Mouse (Mus musculus) cerebellum, adult 11 months (tissue): Measurements from ENCODE around the gene Bet1l.
"Not testable (repeated sequence)": the region's sequence is repeated elsewhere in the genome, so short reads cannot be mapped to it uniquely, and the experiment has no call there.

Experiments used
- DNase-seq: peaks from one replicate; pipeline ENCODE4 v3.0.0; 2022

The Bet1l gene

DNA sequence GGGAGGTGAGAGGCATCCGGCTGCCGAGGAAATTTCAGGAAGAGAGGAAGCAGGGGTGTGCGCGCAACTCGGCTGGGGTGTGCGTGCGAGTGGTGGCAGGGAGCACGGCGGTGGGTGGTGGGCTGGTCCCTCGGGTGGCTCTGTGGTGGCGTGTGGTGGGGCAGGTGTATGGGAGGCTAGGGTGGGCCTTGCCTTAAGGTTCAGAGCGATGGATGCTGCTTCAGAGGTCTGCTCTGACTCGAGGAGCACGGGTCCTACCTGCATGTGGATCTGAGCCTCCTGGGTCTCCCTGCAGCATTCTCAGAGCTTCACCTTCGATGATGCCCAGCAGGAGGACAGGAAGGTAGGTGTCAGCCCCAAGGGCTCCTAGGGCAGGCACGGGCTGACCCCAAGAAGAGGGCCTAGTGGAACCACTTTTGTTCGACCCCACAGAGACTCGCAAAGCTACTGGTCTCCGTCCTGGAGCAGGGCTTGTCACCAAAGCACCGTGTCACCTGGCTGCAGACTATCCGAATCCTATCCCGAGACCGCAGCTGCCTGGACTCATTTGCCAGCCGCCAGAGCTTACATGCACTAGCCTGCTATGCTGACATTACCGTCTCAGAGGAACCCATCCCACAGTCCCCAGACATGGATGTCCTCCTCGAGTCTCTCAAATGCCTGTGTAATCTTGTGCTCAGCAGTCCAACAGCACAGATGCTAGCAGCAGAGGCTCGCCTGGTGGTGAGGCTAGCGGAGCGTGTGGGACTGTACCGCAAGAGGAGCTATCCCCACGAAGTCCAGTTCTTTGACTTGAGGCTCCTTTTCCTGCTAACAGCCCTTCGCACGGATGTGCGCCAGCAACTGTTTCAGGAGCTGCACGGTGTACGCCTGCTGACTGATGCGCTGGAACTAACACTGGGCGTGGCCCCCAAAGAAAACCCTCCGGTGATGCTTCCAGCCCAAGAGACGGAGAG lies at the start of gene Bet1l:
Bet1l (minus strand) TSS at position 28 of the 956 bp plus-strand sequence.
- DNase-seq = no peak

DNA sequence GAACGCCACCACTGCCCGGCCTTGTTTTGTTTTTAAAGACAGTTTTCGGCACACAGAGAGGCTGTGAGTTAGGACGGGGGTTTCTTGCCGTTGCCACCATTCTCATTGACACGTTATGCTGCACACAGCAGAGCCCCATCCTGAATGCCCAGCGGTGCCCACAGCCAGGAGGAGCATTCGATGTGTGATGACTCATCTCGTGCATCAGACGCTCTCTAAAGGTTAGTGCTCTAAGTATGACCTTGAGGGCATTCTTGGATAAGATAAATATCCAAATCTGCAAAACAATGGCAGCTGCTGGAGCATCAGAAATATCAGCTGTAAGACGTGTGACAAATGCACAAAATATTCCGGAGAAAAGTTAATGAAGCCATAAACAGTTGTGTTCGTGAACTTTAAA lies 49.8 kb upstream of the Bet1l start:
- DNase-seq = no peak

DNA sequence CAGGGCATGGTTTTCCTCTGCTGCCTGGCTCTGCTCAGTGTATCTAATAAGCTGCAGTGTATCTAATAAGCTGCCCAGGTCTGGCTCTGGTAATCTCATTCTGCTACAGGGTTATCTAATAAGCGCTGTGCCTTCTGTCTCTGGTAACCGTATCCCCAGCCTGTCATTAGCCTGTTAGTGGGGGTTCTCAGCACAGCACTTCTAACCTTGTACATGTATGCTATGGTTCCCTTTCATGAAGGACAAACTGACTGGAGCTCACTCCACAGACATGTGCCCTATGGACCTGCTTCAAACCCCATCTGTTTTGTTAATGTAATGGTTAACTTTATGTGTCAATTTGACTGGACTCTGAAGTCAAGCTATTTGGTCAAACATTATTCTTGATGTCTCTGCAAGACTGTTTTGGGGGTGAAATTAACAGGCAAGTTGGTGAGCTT lies 48.3 kb upstream of the Bet1l start:
- no peak for DNase-seq

DNA sequence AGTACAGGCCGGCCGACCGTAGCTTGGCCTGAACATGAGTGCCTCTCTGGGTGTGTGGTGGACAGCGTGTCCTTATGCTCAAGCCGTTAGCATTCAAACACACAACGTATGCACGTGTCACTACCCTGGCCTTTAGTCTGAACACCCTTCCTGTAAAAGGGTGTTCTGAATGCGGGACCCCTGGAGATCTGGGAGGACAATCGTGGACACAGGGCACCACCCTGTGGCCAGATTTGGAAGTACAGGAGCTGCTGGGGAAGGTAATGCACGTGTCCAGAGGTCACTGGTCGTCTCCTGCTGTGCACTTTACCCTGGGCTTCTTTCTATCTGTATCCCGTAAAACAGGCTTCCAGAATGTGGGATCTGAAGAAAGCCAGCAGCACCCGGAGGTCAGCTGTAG lies 45.8 kb upstream of the Bet1l start:
- DNase-seq = peak; percentile 63

DNA sequence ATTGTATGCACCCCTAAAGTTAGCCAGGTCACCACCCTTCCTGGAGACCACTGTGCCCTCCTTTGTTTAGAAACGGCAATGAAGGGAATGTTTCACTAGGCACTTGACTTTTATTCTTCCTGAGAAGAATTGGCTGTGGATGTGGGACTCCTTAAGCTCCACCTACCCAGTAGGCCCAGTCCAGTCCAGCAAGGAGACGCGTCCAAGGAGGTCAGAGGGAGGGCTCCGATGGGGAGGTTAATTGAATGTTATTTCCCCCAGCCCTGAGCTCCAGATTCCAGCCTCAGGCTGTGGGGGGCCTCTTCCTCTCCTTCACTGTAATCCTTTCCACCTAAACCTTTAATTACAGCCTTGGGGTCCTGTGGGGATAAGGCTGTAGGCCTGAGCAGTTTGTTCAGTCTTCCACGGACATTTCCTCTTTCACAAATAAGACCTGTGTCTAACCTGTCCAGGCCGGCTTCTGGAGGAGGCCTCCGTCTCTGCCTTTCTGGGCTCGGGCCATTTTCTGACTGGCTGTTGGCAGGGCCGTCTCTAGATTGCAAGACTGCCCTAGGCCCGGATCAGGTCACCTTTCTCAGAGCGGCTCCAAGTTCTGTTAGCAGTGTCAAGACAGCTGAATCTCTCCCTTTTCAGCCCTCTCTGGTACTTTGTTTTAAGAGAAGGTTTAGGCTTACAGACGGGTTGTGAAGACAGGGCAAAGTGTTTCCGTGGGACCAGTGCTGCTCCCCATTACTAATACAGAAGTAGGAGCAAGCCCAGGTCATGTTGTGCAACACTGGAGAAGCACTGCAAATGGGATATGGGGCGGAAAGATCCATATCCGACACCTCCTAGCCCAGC lies 44.9 kb upstream of the Bet1l start:
- DNase-seq = no peak

DNA sequence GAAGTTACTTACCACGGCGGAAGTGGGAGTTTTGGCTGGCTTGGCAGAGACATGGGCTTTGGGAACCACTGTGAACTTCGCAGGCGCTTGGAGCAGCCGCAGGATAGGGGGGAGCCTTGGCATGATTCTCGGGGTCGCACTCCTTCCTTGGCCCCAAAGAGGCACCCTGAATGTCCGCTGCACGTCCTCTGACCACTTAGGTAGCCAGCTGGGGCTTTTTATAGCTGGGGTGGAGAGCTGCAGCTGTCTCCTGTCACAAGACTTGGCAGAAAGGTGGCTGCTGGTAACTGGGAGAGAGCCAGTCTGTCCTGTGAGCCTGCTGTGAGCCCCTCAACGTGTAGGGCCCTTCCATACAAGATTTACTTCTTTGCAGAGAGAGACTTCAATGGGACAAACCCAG lies 42.8 kb upstream of the Bet1l start, which contains the start of gene Cox8b:
Cox8b (minus strand) TSS at position 227 of the 400 bp plus-strand sequence.
- DNase-seq = no peak

DNA sequence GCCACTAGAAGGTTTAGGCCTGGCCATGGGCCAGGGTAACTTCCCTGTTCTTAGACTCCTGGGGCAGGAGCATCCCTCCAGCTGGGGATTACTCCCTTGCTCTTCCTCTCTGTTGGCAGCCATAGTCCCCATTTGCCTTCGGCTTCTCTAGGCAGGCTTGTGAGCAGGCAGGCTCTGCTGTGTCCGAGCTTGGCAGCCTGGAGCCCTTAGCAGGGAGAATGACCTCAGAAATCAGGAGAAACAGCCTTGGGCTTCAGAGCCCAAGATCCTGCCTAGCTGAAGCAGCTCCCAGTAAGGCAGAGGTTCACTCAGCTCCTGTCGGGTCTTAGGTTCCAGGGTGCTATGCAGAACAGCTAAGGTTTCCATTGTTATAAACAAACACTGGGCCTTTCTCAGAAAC lies 41.7 kb upstream of the Bet1l start:
- no peak for DNase-seq

DNA sequence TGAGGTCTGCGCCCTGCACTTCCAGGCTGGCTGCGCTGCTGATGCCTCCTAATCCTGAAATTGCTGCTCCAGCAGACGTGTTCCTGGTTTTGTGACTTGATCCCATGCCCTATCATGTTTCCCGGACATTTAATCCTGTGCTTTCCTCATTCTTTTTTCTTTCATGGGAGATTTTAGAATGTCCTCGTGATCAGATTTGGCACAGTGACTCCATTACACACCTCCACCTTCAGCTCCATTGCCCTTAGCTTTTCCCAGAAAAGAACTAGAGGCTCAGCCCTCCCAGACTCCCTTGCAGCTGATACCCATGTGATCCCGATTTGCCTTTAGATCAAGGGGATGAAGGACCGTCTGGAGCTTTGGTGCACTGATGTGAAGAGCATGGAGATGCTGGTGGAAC lies 40.5 kb upstream of the Bet1l start:
- no peak for DNase-seq

DNA sequence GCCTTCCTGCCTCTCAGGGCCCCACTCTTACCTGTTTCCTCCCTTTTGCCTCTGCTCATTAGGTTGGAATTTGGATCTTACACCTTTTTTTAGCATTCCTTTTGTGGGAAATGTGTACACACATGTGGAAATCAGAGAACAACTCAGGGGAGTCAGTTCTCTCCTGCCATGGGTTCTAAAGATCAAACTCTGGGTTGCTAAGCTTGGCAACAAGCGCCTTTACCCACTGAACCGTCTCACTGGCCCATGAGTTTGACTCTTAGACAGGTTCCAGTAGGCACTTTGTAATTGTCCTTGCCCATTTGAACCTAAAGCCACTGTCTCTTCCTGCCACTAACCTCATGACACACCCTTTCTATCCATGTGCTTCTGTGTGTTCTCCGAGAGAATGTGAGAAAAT lies 37.2 kb upstream of the Bet1l start:
- DNase-seq = no peak

DNA sequence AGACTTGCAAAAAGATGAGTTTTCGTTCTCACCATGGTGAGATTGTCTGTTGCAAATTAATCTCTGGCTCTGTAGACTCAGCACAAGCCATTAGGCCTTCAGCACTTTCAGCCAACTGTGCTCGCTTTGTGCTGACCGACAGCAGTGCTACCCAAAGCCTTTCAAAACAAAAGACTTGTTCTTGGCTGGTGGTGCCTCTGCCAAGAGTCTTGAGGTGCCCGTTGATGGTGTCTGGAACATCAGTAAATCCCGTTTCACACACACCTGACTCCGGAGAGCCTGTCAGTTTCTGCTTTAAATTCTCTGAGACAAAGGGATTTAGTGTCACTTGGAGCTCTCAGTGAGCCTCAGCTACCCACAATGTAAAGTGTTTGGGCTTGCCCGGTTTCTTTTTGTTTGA lies 36.7 kb upstream of the Bet1l start:
- no peak for DNase-seq

DNA sequence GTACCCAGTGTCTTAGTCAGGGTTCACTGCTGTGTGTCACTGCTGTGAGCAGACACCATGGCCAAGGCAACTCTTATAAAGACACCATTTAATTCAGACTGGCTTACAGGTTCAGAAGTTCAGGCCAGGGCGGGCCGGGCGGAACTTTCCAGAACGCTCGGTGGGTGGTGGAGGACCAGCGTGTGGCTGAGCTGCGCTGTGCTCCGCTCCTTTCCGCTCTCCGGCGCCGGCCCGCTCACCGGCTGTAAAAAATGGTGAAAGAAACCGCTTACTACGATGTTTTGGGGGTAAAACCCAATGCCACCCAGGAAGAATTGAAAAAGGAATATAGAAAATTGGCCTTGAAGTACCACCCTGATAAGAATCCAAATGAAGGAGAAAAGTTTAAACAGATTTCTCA lies 33.3 kb upstream of the Bet1l start:
- not testable (repeated sequence) for DNase-seq

DNA sequence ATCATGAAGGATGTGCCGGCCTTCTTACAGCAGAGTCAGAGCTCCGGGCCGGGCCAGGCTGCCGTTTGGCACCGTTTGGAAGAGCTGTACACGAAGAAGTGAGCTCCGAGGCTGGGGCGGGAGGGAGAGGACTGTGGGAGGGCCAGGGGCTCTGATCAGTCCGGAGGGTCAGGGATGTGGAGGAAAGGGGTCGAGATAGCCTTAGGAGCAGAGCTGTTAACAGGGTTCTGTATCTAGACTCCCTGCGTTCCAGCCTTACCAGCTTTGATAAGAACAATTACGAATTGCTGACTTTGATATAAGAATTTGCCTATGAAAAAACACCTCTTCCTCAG lies 25.1 kb upstream of the Bet1l start:
- DNase-seq = no peak

DNA sequence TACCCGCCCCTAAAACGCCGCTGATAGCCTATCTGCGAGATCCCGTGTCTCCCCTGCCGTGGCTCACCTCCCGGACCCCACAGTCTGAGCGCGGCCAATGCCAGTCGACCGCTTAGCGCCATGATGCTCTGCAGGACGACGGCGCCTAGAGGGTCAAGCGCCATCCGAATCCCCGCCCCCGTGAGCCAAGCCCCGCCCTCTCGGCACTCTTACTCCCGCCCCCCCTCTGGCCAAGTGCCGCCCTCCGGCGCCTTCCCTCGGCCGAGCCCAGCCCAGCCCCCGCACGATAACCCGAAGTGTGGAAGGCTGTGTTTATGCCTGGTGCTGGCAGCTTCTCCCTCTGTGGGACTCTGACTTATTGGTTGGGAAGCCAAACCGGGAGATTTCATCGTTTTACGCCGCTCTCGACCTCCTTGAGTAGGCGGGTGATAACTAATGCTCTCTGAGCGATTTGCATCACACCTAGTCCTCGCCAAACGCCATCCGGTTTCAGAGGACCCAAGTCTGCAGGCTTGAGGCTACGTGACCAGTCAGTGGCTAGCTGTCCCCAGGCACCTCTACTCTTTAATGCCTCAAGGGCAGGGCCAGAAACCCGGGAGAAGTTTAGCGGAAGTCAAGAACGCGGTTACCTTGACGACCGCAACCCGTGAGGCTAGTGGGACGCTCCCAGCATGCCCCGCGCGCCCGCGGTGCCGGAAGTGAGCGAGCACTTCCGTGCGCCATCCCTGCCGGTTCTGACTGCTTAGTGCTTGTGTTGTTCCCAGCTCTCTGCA lies 24.5 kb upstream of the Bet1l start, which contains the start of the genes Psmd13 and Sirt3:
Psmd13 (plus strand) TSS at position 273 of the 773 bp plus-strand sequence.
Sirt3 (minus strand) TSS at position 614 of the 773 bp plus-strand sequence.
- DNase-seq = peak; percentile 87

DNA sequence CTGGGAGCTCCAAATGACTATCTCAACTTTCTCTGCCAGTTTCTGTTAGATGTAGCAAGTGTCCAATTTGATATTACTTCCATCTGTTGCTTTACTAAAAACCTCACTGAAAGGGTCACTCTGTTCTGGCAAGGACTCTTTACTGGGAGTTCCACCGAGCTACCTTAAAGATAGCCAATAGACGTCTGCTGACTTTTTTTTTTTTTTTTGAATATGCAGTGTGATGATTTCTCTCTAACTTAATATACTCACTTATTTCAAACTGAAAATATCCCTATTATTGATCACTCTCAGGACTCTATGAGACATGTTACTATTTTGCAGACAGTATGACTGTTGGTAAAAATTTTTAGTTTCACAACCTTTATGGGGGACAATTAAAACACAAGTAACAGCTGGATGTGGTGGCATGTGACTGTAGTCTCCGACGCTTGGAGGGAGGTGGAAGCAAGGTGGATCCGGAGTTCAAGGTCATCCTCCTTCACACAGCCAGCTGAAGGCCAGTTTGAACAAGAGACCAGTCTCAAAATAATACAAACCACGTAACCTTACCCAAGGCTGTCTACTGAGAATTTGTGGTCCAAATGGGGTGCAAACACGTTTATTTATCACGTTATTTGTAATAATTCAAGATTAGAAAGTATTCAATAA lies 23.6 kb upstream of the Bet1l start:
- no peak for DNase-seq

DNA sequence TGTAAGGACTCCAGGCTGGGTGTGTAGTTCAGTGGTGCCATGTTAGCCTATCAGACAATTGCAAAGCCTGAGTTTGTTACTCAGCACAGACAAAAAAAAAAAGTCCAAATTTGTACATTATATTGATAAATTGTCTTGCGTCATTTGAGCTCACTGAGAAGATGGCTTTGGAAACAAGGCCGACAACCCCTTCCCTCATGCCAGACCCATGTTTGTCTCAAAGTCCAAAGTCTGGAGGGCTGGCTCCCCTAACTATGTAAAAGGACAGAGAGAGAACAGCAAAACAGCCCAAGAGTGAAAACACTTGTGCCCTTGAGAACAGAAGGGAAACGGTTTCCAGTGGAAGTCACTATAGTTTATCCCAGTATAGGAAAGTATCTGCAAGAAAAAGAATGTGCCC lies 23.0 kb upstream of the Bet1l start:
- no peak for DNase-seq

DNA sequence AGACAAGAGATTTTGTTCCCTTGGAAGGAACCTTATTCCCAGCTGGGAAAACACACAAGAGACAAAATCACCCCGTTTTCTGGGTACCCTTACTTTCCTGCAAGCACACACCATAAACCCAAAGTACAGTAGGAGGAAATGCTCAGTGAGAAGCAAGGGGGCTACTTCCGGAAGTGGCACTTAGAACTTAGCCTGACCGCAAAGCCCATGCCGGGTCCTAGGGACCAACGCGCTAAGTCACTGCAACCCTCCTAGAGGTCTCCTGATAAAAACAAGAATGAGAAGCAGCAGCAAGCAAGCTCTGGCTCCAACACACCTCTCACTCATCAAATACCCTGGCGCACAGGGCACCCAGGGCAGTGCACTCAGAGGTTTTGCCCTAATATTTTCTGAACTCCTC lies 22.0 kb upstream of the Bet1l start:
- DNase-seq = no peak

DNA sequence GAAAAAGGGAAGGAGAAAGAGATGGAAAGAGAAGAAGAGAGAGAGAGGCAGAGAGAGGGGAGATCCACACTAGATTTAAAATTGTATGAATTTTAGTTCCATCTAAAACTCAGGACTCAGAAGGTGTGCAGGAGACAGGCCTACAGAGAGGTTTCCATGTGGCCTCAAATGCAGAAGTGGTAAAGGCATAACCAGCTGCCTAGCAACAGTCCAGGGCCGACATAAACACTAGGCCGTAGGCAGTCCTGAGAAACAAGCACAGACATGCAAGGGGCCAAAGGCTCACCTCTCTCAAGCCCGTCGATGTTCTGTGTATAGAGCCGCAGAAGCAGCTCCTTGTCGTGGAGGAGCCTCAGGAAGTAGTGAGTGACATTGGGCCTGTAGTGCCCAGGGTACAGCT lies 20.0 kb upstream of the Bet1l start:
- no peak for DNase-seq

DNA sequence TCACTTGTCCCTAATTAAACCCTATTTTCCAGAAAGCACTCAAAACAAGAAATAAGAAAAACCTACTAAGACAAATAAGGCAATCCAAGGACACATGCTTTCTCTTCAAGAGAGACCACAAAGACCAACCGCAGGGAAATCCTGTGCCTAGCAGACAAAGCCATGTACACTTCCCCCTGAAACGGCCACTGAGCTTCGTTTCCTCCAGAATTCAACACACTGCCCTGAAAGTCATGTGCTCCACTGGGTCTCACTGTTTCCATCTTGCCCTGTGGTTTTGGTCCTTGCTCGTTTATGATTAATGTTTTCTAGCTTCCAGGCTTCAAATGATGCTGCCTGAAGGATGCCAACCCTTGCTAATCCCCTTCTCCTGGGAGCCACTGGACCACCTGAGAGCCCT lies 16.8 kb upstream of the Bet1l start:
- DNase-seq = no peak

DNA sequence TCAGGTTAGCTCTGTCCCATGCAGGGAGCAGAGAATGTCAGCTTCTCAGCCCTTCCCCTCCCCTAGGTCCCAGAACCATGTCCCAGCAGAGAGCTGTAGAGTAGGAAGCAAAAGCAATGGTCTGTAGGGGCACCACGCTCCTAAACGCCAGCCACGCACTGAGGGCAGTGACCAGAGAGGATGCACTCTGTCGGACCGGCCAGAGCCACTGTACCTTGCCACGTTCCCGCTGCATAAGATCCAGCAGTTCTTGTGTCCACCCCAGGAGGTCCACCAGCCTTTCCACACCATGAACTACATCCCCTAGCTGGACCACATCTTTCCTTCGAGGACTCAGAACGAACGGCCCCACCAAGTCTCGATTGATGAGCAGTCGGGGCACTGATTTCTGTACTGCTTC lies 7.4 kb upstream of the Bet1l start:
- DNase-seq = no peak

DNA sequence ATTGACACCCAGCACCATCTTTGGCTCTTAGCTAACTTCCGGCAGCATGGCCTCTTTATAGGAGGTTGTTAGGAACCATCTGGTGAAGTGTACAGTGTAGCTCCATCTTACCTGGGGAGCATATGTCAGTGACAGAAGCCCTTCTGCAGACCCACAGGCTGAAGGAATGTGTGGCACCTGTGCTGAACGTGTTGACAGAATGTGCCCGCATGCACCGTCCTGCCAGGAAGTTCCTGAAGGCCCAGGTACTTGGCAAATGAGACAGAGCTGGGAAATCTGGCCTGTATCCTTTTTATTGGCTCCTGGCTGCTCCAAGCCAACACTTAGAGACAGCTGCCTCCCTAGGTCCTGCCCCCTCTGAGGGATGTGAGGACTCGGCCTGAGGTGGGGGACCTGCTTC lies 3.4 kb upstream of the Bet1l start:
- DNase-seq = no peak

DNA sequence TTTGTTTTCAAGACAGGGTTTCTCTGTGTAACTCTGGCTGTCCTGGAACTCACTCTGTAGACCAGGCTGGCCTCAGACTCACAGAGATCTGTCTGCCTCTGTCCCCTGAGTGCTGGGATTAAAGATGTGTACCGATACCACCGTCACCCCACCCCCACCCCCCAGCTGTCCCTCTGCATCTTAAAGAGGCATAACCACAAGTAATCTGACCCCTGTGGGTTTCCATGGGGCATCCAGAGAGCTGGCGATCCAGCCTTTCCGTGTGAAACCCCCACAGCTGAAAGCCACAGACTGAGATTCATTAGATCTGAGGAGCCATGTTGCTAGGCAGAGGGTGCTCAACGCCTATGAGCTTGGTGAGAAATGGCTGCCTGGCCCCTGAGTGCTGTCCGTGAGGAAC lies 2.6 kb upstream of the Bet1l start:
- no peak for DNase-seq

DNA sequence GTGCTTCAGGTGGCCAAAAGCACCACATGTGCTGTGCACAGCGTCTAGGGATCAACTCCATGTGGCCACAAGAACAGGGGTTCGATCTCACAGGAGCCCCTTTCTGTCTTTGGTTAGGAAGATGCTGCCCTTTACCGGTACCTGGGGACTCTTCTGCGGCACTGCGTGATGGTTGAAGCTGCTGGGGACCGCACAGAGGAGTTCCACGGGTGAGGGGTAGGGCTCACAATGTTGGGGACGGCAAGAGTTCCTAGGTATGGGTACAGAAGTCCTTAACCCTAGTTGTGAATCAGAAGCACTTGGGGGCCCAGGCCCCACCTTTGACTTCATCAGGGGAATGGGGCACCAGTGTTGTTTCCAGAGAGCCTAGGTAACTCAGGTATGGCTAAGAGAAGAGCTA lies 1.4 kb upstream of the Bet1l start:
- no peak for DNase-seq
